Mouse (Mus musculus) spleen, postnatal 36 days (tissue): ENCODE results near the gene Acp4.
"Not testable (repeated sequence)": the region's sequence is repeated elsewhere in the genome, so short reads cannot be mapped to it uniquely, and the experiment has no call there.

Experiments used
- DNase-seq, 2 experiments: peaks; one replicate each; pipeline ENCODE4 v3.0.0; 2022; ENCODE audit warnings: low spot score in 2 of 2, mixed read lengths in 1 of 2

The Acp4 gene

DNA sequence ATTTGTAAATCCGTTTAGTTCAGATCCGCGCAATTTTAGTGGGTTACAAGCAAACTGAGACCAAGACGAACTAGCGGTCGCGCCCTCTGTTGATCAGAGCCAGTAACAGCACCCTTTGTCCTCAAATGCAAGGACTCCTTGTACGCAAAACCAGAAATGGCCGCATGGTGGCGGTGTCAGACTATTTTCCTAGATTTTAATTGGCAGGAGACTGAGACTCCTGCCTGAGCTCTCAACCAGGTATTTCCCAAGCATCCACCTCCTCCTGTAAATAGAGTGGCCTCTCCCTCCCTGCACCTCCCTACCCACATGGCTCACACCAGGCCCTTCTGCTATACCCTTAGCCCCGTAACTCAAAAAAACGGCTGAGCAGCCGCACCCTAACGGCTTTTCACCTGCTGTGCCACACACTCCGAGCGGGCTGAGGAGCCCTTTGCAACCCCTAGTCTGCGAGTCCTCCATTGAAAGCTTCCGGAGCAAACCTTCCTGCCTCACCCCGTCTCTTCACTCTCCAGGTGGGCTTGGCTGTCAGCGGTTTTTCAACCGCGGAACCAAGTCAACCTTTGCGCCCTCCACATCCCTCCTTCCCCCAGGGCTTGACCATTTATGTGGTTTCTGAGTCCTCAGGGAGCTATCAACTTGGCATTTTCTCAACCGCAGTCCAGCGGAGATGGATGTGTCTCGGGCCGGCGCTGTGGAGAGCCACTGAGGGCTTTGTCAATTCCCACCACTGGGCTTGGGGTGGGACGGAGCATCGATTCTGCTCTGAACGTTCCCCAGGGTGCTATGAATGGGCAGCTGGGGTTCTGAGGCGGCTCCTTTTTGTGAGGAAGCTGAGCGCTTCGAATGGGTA is 5.8 kb upstream of the Acp4 start:
- peak; percentile 84 to 90 for DNase-seq

DNA sequence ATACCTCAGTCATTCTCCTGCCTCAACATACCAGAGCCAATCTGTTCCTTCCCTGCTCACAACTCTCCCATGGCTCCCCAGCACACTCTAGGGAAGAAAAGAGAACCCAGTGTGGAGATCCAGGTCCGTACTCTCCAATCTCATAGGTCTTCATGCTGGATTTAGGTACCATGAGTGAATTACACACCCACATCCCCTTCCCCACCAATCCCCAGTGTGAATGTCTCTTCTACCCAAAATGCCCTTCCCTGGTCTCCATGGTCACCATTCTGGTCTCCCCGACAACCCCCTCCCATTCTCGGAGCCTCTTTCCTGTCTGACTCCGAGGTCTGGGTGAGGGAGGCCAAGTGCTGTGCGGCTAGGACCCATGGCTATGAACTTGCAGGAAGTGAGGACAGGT is 4.0 kb upstream of the Acp4 start, which contains the start of gene Gm15517:
Gene Gm15517 (plus strand): TSS at position 301 of the 400 bp plus-strand sequence.
- DNase-seq: no peak

DNA sequence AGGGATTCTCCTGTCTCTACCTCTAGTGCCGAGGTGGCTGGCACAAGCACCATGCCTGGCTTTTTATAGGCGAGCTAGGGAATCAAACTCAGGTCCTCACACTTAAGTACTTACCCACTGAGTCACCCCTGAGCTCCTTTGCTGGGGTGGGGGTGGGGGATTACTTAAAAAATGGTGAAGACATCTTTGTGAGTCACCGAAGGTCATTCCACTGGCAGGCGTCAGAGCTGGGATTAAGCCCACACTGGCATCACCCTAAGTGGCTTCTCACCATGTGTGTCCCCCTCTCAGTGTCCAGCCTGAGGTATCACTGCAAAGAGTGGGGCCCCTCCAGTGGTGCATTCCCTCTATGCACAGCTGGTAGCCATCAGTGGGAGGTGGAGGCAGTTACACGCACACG is 3.2 kb upstream of the Acp4 start:
- DNase-seq: no peak

DNA sequence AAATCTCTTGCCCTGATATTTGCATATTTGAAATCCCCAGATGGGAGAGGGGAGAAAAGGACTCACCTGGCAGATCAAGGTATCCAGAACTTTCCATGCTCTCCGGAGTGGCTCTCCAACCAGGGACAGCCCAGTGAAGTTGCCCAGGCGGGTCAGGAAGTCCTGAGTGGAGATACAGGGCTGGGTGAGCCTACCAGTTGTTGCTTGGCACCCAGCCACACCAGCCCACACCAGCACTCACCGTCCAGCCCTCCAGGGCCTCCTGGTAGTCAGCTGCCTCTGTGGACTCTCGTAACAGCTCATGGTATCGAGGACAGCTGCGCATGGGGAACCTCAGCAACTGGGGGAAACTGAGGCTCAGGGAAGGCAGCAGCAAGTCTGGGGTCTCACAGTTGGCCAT is 2.2 kb downstream of the Acp4 start:
- no peak for DNase-seq

DNA sequence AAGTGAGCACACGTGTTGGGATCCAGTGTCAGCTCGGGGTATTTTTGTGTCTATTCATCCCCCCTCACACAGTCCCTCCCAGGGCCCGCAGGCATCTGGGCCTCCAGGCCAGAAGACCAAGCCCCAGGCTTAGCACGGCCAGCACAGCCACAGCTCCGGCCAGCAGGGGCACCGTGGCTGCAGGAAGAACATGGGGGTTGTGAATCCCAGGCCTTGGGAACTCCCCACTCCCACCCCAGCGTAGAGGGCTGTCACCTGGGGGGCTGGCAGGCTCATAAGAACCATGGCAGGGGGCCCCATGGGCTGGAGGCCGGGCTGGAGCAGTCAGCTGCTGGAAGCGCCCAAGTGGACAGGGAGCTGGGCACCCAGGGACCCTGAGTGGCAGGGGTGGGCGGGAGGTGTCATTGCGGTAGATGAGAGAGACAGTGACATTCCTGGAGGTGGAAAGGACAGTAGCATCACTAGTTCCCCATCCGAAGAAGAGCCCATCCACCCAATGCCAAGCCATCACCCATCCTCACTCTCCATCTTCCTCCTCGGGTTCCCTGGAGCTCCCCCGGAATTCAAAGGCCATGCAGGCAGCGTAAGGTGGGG is 4.1 kb downstream of the Acp4 start:
- no peak for DNase-seq

DNA sequence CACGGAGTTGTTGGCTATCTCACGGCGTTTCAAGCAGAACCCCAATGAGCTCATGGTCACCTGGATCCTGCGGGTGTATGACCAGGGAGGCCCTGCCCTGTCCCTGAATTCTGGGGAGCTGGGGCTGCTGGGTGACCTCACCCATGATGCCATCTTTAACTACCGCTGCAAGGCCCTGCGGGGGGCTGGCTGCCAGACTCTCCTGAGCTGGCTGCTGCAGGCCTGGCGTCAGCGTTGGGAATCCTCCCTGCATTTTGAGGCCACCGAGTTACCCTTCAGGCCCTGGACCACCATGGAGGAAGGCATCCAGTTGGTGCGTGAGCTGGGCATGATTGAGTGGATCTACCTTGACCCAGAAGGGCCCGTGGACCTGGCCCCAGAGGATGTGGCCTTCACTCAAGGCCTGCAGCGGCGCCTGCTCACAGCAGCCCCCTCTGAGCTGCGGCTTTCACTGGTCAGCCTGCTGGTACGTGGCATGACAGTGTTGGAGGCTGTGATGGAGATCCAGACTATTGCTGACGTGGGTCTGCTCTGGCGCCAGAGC is 6.4 kb downstream of the Acp4 start:
- not testable (repeated sequence) for DNase-seq

DNA sequence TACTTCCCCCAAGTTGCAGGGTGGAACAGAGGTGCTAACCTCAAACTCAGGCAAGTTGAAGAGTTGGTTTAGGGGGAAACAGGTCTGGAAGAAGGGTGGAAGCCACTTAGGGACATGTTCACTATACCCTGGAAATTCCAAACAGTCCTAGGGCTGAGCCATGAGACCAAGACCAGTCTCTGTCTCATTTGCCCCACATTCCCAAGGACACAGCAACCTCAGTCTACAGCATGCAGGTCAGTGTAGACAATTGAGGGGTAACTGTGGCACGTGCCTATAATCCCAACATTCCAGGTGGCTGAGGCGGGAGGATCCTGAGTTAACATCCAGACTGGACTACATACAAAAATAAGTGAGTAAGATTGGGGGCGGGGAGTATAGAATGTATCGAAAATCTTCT is 7.9 kb downstream of the Acp4 start:
- no peak for DNase-seq

DNA sequence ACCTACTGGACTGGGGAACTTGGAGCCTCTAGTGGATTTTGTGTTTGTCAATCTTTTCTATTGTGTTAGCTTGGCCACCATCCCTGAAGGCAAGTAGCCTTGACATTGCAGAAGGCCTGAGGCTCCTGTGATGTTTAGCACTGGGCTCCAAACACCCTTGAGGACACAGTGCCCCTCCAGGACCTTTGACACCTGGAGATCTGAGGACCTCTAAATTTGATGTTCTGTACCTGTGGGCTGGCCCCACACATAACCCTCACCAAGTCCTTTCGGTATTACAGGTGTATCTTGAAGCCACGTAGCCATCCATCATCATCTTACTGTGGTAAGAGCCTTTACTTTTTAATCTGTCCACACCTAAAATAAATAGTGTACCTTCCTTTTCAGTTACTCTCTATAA is 9.2 kb downstream of the Acp4 start:
- DNase-seq: no peak

DNA sequence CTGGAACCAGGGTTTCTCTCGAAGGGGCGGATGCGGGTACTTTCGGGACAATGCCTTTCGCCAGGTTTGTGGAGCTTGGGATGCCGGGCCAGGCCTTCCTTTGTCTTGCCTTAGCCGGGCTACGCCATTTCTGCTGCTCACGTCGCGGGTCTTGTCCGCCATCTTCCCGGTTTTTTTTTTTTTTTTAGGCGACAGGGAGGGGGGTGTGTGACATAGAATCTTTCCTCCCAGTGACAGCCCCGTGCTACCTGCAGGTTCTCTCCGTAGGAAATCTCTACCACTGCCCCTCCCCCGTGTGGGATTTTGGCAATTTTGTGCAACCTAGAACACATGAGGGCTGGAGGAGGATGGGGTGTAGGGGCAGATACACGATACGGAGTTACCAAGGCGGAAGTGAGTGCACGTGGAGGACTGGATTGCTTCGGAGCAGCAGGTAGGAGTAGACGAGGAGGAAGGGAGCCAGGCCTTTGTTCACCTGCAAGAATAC is 10.2 kb downstream of the Acp4 start:
- DNase-seq: peak; percentile 45 to 49

DNA sequence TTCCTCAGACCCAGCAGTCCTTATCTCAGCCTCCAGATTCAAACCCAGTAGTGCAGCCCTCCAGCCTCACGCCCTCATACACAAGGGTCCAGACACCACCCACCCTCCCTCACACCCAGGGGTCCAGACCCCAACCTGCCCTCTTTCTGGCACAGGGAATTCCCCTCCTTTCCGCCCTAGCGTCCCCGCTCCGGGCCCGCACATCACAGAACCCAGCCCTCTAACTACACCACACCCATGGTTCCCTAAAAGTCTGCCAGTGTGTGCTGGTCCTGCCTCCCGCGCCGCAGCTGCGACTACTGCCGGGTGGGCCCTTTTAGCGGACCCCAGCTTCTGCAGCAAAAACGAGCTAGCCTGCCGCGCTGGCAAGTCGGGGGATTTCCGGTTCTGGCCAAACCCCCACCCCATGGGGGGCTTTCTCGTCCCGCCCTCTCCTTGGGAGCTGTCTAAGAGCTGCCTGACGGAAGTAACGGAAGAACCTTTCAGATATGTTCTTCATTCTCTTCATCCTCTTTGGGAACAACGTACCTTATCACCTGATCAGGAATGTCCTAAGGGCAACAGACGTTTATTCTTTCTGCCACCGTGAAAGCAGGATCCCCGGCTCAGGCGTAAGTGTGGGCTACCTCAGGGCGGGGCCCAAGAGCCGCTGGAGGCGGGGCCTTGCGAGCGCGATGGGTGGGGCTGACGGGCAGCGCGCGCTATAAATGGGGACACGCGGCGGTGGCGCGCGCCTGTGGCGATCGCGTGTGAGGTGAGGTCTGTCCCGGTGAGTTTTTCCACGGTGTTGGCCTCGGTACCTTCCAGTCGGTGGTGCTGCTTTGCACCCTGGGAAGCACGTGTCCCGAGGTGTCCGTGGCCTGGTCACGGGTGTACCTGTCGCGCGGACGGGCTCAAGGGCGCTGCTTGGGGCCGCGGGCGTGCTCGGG is 10.9 kb downstream of the Acp4 start, which contains the start of the genes 1700028J19Rik and 2410002F23Rik:
Gene 1700028J19Rik (minus strand): TSS at position 641 of the 929 bp plus-strand sequence.
Gene 2410002F23Rik (plus strand): TSS at position 668 of the 929 bp plus-strand sequence.
- peak; percentile 85 to 89 for DNase-seq

DNA sequence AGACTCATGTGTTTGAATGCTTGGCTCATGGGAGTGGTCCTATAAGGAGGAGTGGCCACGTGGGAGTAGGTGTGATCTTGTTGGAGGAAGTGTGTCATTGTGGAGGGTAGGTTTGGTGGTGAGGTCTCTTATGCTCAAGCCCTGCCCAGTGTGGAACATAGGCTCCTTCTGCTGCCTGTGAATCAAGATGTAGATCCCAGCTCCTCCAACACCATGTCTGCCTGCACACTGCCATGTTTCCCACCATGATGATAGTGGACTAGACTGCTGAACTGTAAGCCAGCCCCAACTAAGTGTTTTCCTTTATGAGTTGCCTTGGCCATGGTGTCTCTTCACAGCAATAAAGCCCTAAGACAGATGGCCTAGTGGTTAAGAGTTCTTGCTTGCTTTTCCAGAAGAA is 13.1 kb downstream of the Acp4 start:
- no peak for DNase-seq

DNA sequence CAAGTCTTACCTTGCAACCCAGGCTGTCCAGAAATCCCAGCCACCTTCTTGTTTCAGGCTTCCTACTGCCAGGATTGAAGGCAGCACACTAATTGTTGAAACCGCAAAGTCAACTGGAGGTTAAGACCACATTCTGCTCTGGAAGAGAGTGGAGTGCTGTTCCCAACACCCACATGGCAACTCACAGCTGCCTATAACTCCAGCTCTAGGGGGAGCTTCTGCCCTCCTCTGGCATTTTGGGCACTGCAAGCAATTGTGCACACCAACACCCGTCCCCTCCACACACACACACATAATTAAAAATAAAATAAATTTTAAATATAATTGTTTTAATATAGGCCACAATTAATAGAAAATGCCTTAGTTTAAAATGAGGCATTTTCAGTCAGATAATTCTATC is 16.0 kb downstream of the Acp4 start:
- DNase-seq: no peak

DNA sequence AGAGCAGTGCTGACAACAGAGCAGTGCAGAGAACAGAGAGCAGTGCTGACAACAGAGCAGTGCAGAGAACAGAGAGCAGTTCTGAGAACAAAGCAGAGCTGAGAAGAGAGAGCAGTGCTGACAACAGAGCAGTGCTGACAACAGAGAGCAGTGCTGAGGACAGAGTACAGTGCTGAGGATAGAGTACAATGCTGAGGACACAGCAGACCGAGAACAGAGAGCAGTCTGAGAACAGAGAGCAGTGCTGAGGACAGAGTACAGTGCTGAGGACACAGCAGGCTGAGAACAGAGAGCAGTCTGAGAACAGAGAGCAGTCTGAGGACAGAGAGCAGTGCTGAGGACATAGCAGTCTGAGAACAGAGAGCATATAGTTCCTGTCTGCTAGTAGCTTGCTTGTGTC is 16.5 kb downstream of the Acp4 start:
- no peak for DNase-seq

DNA sequence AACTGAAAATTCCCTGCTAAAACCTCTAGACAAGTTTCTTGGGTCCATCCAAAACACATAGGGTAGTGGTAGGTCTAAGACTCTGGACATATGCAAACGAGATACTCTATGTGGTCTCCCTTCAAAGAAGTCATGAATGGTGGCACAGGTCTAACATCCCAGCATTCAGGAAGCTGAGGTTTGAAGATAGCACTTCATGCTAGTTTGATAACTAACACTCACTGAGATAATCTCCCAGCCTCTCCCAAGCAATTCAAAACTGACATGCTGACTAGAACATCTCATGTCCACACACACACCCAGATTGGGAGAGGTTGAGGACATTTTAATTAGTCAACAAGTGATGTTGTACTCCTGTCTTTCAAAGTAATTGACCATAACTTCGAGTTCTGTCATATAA is 17.3 kb downstream of the Acp4 start:
- no peak for DNase-seq

DNA sequence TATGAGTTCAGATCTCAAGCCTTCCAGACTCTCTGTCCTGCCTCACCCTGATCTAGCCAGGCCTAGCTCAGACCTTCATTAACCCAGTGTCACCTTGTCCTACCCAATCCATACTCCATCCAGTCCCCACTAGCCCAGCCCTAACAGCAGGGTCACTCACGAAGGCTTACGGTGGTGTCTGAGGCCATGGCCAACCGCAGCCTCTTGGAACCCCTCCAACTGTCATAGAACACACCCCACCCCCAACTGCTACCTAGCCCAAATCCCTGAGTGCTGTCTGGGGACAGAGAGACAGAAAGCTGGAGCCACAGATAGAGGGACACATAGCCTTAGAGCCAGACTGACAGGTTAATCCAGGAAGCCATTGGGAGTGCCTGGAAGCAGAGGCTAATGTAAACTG is 21.3 kb downstream of the Acp4 start, which contains the start of gene Gm36864:
Gene Gm36864 (plus strand): TSS at position 269 of the 400 bp plus-strand sequence.
- DNase-seq: no peak

DNA sequence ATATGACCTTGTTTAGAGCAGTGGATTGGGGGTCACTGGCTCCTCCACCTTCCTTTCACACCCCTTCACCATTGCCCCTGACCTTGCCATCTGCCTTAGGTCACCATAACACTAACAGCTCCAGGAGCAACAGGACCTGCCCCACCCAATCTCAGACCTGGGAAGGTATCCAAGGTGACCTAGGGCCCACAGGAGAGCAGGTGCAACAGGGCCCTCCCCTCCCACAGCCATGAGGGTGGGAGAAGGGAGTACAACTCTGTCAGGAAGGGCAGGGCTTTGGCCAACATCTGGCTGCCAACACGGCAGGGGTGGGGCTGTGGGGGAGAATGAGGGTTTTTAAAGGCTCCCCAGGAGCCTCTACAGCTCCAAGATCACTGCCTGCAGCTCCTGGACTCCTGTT is 32.1 kb downstream of the Acp4 start, which contains the start of gene Klk1:
Gene Klk1 (plus strand): TSS at position 285 of the 400 bp plus-strand sequence.
- DNase-seq: no peak

DNA sequence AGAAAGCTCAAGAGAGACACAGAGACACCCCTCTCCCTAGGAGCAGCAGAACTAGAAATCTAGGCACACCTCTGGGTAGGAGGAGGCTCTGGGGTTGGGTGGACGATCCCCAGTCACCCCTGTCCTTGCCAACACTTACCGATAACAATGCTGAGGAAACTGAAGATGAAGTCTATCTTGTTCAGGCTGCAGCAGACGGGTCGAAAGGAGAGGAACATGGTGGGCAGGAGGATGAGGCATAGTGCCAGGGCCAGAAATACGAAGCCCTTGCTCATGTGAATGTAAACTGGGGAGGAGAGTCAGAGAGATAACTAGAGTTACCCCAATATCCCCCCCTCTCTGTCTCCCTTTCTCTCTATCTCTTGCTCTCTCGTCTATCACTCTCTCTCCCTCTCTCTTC is 34.8 kb downstream of the Acp4 start:
- not testable (repeated sequence) for DNase-seq

DNA sequence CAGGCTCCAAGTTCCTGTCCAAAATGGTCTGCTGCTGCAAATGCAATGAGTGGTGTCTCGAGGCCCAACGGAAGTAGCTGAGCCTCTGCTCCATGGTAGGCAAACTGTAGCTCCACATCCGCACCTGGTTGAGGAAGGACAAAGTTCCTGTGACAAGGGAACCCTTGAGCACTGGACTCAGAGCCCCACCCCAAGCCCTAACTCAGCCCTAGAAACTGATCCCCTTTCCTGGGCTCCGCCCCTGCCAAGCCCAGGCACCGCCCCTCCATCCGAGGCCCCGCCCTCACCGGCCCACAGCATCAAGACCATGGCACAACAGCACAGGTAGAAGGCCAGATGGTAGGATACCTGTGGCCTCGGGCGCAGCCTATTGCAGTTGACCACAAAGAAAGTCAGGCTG is 35.6 kb downstream of the Acp4 start:
- DNase-seq: not testable (repeated sequence)

DNA sequence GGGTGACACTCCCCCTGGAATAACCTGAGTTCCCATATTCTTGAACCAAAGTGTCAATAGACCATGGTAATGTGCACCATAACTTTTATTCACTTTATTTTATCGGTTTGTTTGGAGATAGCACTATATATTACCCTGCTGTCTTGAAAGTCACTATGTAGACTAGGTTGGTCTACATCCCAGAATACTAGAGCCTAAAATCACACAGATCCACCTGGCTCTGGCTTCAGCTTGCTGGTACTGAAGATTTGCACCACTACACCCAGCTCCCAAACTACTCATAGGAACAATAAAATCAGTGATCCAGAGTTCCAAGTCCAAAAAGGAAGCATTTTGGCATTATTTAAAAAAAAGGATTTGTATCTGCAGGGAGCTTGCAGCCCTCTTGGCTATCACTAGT is 41.5 kb downstream of the Acp4 start, which contains the start of gene Klk1b5:
Gene Klk1b5 (plus strand): TSS at position 301 of the 400 bp plus-strand sequence.
- DNase-seq: no peak

DNA sequence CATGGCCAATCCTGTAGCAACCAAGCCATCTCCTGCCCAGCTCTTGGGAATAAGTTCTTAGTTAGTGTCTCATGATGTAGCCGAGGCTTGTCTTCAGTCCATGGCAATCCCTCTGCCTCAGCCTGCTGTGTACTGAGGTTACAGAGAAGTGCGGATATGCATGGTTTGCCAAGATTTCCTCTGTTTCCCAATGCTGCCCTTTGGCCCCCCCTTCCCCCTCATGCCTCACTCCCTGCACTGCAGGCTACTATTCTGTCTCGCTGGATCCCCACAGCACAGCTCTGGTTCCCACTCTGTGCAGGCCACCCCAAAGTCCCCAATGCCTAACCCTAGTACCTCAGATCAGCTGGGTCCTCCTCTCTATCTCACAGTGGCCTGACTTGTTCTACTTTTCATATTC is 48.9 kb downstream of the Acp4 start:
- DNase-seq: no peak

DNA sequence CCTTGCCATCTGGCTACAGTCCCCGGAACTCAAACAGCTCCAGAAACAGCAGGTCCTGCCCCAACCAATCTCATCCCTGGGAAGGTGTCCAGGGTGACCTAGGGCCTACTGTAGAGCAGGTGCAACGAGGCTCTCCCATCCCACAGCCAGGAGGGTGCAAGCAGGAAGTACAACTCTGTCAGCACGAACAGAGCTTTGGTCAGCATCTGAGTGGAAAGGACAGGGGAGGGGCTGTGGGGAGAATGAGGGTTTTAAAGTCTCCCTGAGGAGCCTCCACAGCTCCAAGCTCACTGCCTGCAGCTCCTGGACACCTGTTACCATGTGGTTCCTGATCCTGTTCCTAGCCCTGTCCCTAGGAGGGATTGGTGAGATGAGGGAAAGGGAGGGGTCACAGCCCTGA is 50.0 kb downstream of the Acp4 start, which contains the start of gene Klk1b4:
Gene Klk1b4 (plus strand): TSS at position 301 of the 400 bp plus-strand sequence.
- not testable (repeated sequence) for DNase-seq
